Mouse (Mus musculus): Measurements from ENCODE around the gene Phkb. TPM values are rescaled to one million over a fixed set of nuclear protein-coding genes. Genes with fewer than 3 reads are reported as not detected.

The Phkb gene
- total and polyA plus RNA-seq, 3 experiments: 14.1 to 18.6 TPM; not detected in 1

DNA sequence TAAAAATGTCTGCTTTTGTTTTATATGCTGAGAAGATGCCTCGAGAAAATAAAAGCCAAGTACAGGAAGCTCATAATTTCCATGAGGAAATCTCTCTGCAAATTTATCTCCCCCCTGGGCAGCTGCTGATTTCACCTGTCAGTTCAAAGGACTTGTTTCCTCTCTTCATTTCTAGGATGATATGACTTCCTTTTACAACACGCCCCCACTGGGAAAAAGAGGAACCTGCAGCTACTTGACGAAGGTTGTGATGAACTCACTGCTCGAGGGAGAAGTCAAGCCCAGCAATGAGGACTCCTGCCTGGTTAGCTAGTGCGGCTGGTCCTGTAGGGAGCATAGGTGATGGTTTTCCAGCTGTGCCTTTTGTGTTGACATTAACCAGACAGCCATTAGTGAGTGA is 218.4 kb downstream of the Phkb start (continued):
- TF ChIP-seq ELF1 (IDR thresholded peaks at IDR 0.05; ENCODE audit: low read depth, low read length): 0 out of 2 replicates have a peak, but pooled peaks have one; percentile 20
- TF ChIP-seq MAZ (IDR thresholded peaks at IDR 0.05; ENCODE audit: low read depth, low read length): 0 out of 2 replicates have a peak, but pooled peaks have one; percentile 49
- no peak for TF ChIP-seq POLR2AphosphoS5 (IDR thresholded peaks at IDR 0.05; ENCODE audit: borderline replicate concordance, low read depth, low read length)
- TF ChIP-seq NELFE (IDR thresholded peaks at IDR 0.05; ENCODE audit: low read depth, low read length): no peak
- peak; percentile 59; the same call in 1 of the 2 replicates for TF ChIP-seq ETS1 (IDR thresholded peaks at IDR 0.05; ENCODE audit: low read depth, low read length)
- TF ChIP-seq CHD1 (IDR thresholded peaks at IDR 0.05; ENCODE audit: low read depth, low read length): no peak
- no peak for TF ChIP-seq GABPA (IDR thresholded peaks at IDR 0.05; ENCODE audit: low read depth, low read length)
- no peak for TF ChIP-seq POLR2A (IDR thresholded peaks at IDR 0.05; ENCODE audit: control insufficient read depth in 1 of 2, insufficient read depth in 1 of 2, low read depth in 1 of 2, low read length in 2 of 2, poor library complexity in 1 of 2)
- no peak for TF ChIP-seq JUND (IDR thresholded peaks at IDR 0.05; ENCODE audit: low read depth, low read length)
- TF ChIP-seq HCFC1 (IDR thresholded peaks at IDR 0.05; ENCODE audit: low read depth, low read length): no peak
- TF ChIP-seq RAD21 (IDR thresholded peaks at IDR 0.05; ENCODE audit: low read depth, low read length): peak; percentile 26; the same call in 1 of the 2 replicates
- TF ChIP-seq TCF12 (IDR thresholded peaks at IDR 0.05; ENCODE audit: low read depth, low read length): no peak; the same call in 1 of the 2 replicates

DNA sequence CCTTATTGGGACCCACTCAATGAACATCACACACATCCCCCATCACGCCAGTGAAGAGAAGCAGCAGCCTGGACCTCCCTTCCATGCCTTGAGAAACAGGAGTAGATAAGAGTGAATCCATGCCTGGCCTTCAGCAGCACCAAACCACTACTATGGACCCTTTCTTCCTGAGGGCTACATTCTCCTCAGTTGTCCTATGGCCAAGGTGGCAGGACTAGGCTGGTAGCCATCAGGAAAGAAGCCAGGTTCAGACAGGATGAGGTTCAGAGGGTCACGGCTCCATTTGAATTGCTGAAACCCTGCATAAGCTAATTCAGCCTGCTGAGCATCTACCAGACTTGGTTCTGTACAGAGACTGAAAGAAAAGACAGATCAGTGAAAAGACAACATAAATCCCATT is 222.7 kb downstream of the Phkb start:
- H3K9ac ChIP-seq (ENCODE audit: control insufficient read depth, low read depth, low read length, poor library complexity, severe bottlenecking): no peak overlapping the region
- H3K27me3 ChIP-seq (ENCODE audit: control insufficient read depth in 1 of 2, insufficient read depth in 2 of 2, low read length in 2 of 2): no peaks in the 10 kb centered on the region
- no peaks in the 10 kb centered on the region for H3K79me2 ChIP-seq (ENCODE audit: control insufficient read depth, insufficient read depth, low read length, poor library complexity)
- peaks cover 4 to 10% of the 10 kb centered on the region in 2 experiments for H3K4me1 ChIP-seq (ENCODE audit: control insufficient read depth in 1 of 2, insufficient read depth in 2 of 2, low read length in 2 of 2)
- H3K36me3 ChIP-seq (ENCODE audit: control insufficient read depth in 1 of 2, insufficient read depth in 2 of 2, low read length in 2 of 2): peaks cover 5 to 10% of the 10 kb centered on the region in 2 experiments
- DNase-seq (ENCODE audit: low read depth, low spot score): no peak
- H3K4me3 ChIP-seq (ENCODE audit: control insufficient read depth in 1 of 2, insufficient read depth in 1 of 2, low read depth in 2 of 2, low read length in 2 of 2): no peak overlapping the region
- no peaks in the 10 kb centered on the region for H3K9me3 ChIP-seq (replicated peaks; ENCODE audit: insufficient read depth, low read length)
- TF ChIP-seq EP300 (IDR thresholded peaks at IDR 0.05; ENCODE audit: low read depth in 1 of 2, low read length in 2 of 2) (no peak), ZKSCAN1 (IDR thresholded peaks at IDR 0.05; ENCODE audit: low read depth, low read length) (no peak), GATA1 (IDR thresholded peaks at IDR 0.05; ENCODE audit: low read depth, low read length) (no peak), TBP (IDR thresholded peaks at IDR 0.05; ENCODE audit: low read depth, low read length) (no peak), E2F4 (IDR thresholded peaks at IDR 0.05; ENCODE audit: borderline replicate concordance, low read depth, low read length) (no peak), NRF1 (IDR thresholded peaks at IDR 0.05; ENCODE audit: insufficient read depth, low read depth, low read length, poor library complexity, severe bottlenecking) (no peak), MXI1 (IDR thresholded peaks at IDR 0.05; ENCODE audit: low read depth, low read length) (no peak), USF1 (IDR thresholded peaks at IDR 0.05; ENCODE audit: low read depth, low read length) (no peak), BHLHE40 (IDR thresholded peaks at IDR 0.05; ENCODE audit: borderline replicate concordance, low read depth, low read length) (no peak), KAT2A (conservative IDR thresholded peaks at IDR 0.05; ENCODE audit: low read depth, low read length) (no peak), JUND (IDR thresholded peaks at IDR 0.05; ENCODE audit: low read depth, low read length) (no peak), RCOR1 (IDR thresholded peaks at IDR 0.05; ENCODE audit: low read depth, low read length) (no peak)
- no peak overlapping the region for H3K27ac ChIP-seq (ENCODE audit: control insufficient read depth, low read depth, low read length)

Data from MEL (cell line).